Mouse (Mus musculus) liver, postnatal 0 days (tissue): ENCODE results near the gene Atp13a1.

Source experiments
- CTCF ChIP-seq: sonication (generic); IDR thresholded peaks from 2 replicates; pipeline ENCODE4 v1.5.1; 2016; ENCODE audit warnings: antibody characterized with exemption, low read depth
- EP300 ChIP-seq: IDR thresholded peaks from 2 replicates; pipeline ENCODE4 v1.6.1; 2016; ENCODE audit warnings: antibody characterized with exemption, low read depth, mild to moderate bottlenecking

DNA sequence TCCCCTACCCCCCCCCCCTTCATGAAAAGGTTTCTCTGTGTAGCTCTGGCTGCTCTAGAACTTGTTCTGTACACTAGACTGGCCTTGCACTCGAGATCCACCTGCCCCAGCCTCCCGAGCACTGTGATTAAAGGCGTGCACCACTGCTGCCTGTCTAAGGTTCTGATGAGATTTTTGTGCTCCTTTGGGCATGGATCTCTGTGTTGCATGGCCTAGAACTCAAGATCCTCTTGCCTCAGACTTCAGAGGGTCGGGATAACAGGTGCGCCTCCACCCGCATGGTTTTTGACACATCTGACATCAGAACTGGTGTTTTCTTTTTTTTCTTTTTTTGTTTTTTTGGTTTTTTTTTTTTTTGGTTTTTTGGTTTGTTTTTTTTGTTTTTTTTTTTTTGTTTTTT is 13.6 kb downstream of the Atp13a1 start:
- TF ChIP-seq EP300 (no peak), CTCF (no peak)
